Mouse (Mus musculus): ENCODE data around the gene Pdss2. TPM values are rescaled to one million over a fixed set of nuclear protein-coding genes. Genes with fewer than 3 reads are reported as not detected.

Gene Pdss2
- polyA plus RNA-seq, 1 experiment from 2014 or later: 17.6 TPM

GRCm38 (mm10) chr10:43234522-43234921 lies 13.2 kb downstream of the Pdss2 start:
- H3K27ac ChIP-seq (ENCODE audit: low read depth, low read length): no peak overlapping the region
- H3K4me2 ChIP-seq (replicated peaks; ENCODE audit: low read depth, low read length): no peak overlapping the region
- ATAC-seq (ENCODE audit: low FRiP score, low TSS enrichment): no peak
- no peaks in the 10 kb centered on the region for H3K27me3 ChIP-seq (ENCODE audit: control insufficient read depth, insufficient read depth, low read length)
- H3K4me1 ChIP-seq (ENCODE audit: control insufficient read depth, insufficient read depth, low read length): no peaks in the 10 kb centered on the region
- H3K36me3 ChIP-seq (ENCODE audit: control insufficient read depth, insufficient read depth, low read length): no peaks in the 10 kb centered on the region
- H3K9me3 ChIP-seq (ENCODE audit: control insufficient read depth, low read length): 0 out of 2 replicates have a peak, but pooled peaks cover 4% of the 10 kb centered on the region
- H3K9ac ChIP-seq (ENCODE audit: low read depth, low read length): no peak overlapping the region
- no peak overlapping the region for H3K4me3 ChIP-seq (ENCODE audit: low read length)
- WGBS: 72% methylated on average over 4 of the region's 4 CpGs

GRCm38 (mm10) chr10:43235011-43235410 lies 13.7 kb downstream of the Pdss2 start:
- 82% methylated on average over 3 of the region's 3 CpGs for WGBS
- H3K9me3 ChIP-seq (ENCODE audit: control insufficient read depth, low read length): 0 out of 2 replicates have a peak, but pooled peaks cover 6% of the 10 kb centered on the region
- H3K27ac ChIP-seq (ENCODE audit: low read depth, low read length): no peak overlapping the region
- H3K4me3 ChIP-seq (ENCODE audit: low read length): no peak overlapping the region
- no peak overlapping the region for H3K9ac ChIP-seq (ENCODE audit: low read depth, low read length)
- no peak for ATAC-seq (ENCODE audit: low FRiP score, low TSS enrichment)
- H3K4me1 ChIP-seq (ENCODE audit: control insufficient read depth, insufficient read depth, low read length): no peaks in the 10 kb centered on the region
- H3K36me3 ChIP-seq (ENCODE audit: control insufficient read depth, insufficient read depth, low read length): no peaks in the 10 kb centered on the region
- no peak overlapping the region for H3K4me2 ChIP-seq (replicated peaks; ENCODE audit: low read depth, low read length)
- H3K27me3 ChIP-seq (ENCODE audit: control insufficient read depth, insufficient read depth, low read length): no peaks in the 10 kb centered on the region

GRCm38 (mm10) chr10:43235758-43236669 lies 14.7 kb downstream of the Pdss2 start:
- H3K9me3 ChIP-seq (ENCODE audit: control insufficient read depth, low read length): 0 out of 2 replicates have a peak, but pooled peaks cover 6% of the 10 kb centered on the region
- no peaks in the 10 kb centered on the region for H3K4me1 ChIP-seq (ENCODE audit: control insufficient read depth, insufficient read depth, low read length)
- no peak for ATAC-seq (ENCODE audit: low FRiP score, low TSS enrichment)
- H3K9ac ChIP-seq (ENCODE audit: low read depth, low read length): no peak overlapping the region
- no peak overlapping the region for H3K4me2 ChIP-seq (replicated peaks; ENCODE audit: low read depth, low read length)
- WGBS: 87% methylated on average over 5 of the region's 5 CpGs
- no peaks in the 10 kb centered on the region for H3K27me3 ChIP-seq (ENCODE audit: control insufficient read depth, insufficient read depth, low read length)
- H3K4me3 ChIP-seq (ENCODE audit: low read length): no peak overlapping the region
- no peak overlapping the region for H3K27ac ChIP-seq (ENCODE audit: low read depth, low read length)
- no peaks in the 10 kb centered on the region for H3K36me3 ChIP-seq (ENCODE audit: control insufficient read depth, insufficient read depth, low read length)

- H3K4me2 ChIP-seq (replicated peaks; ENCODE audit: low read depth, low read length): no peak overlapping the region
- peaks cover 21% of the 10 kb centered on the region for H3K4me1 ChIP-seq (ENCODE audit: control insufficient read depth, insufficient read depth, low read length)
- 0 out of 2 replicates have a peak, but pooled peaks cover 6% of the 10 kb centered on the region for H3K9me3 ChIP-seq (ENCODE audit: control insufficient read depth, low read length)
- H3K27ac ChIP-seq (ENCODE audit: low read depth, low read length): no peak overlapping the region
- no peak for ATAC-seq (ENCODE audit: low FRiP score, low TSS enrichment)
- no peaks in the 10 kb centered on the region for H3K27me3 ChIP-seq (ENCODE audit: control insufficient read depth, insufficient read depth, low read length)
- no peak overlapping the region for H3K4me3 ChIP-seq (ENCODE audit: low read length)
- H3K36me3 ChIP-seq (ENCODE audit: control insufficient read depth, insufficient read depth, low read length): no peaks in the 10 kb centered on the region
- 86% methylated on average over 8 of the region's 8 CpGs for WGBS
- H3K9ac ChIP-seq (ENCODE audit: low read depth, low read length): no peak overlapping the region
These were observed 20.9 kb downstream of the Pdss2 start for GRCm38 (mm10) chr10:43242215-43242614.

- H3K36me3 ChIP-seq (ENCODE audit: control insufficient read depth, insufficient read depth, low read length): no peaks in the 10 kb centered on the region
- no peaks in the 10 kb centered on the region for H3K27me3 ChIP-seq (ENCODE audit: control insufficient read depth, insufficient read depth, low read length)
- H3K4me3 ChIP-seq (ENCODE audit: low read length): no peak overlapping the region
- H3K9me3 ChIP-seq (ENCODE audit: control insufficient read depth, low read length): 0 out of 2 replicates have a peak, but pooled peaks cover 4% of the 10 kb centered on the region
- no peak overlapping the region for H3K27ac ChIP-seq (ENCODE audit: low read depth, low read length)
- peaks cover 21% of the 10 kb centered on the region for H3K4me1 ChIP-seq (ENCODE audit: control insufficient read depth, insufficient read depth, low read length)
- no peak overlapping the region for H3K9ac ChIP-seq (ENCODE audit: low read depth, low read length)
- WGBS: 37% methylated on average over 3 of the region's 3 CpGs
- no peak overlapping the region for H3K4me2 ChIP-seq (replicated peaks; ENCODE audit: low read depth, low read length)
- ATAC-seq (ENCODE audit: low FRiP score, low TSS enrichment): no peak
These were observed 23.0 kb downstream of the Pdss2 start for GRCm38 (mm10) chr10:43244262-43244806.

GRCm38 (mm10) chr10:43245461-43246200 lies 24.3 kb downstream of the Pdss2 start:
- no peak for ATAC-seq (ENCODE audit: low FRiP score, low TSS enrichment)
- WGBS: 18% methylated on average over 17 of the region's 17 CpGs

GRCm38 (mm10) chr10:43247994-43248393 lies 26.7 kb downstream of the Pdss2 start:
- Histone ChIP-seq H3K9ac (ENCODE audit: low read depth, low read length) (no peak overlapping the region), H3K36me3 (ENCODE audit: control insufficient read depth, insufficient read depth, low read length) (no peaks in the 10 kb centered on the region), H3K27me3 (ENCODE audit: control insufficient read depth, insufficient read depth, low read length) (no peaks in the 10 kb centered on the region), H3K4me2 (replicated peaks; ENCODE audit: low read depth, low read length) (no peak overlapping the region), H3K9me3 (ENCODE audit: control insufficient read depth, low read length) (no peaks in the 10 kb centered on the region), H3K4me3 (ENCODE audit: low read length) (no peak overlapping the region), H3K4me1 (ENCODE audit: control insufficient read depth, insufficient read depth, low read length) (peaks cover 27% of the 10 kb centered on the region), H3K27ac (ENCODE audit: low read depth, low read length) (no peak overlapping the region)
- ATAC-seq (ENCODE audit: low FRiP score, low TSS enrichment): no peak
- WGBS: 56% methylated on average over 5 of the region's 5 CpGs

More at GRCm38 (mm10) chr10:43245461-43246200, 24.3 kb downstream of the Pdss2 start:
- Histone ChIP-seq H3K27ac (ENCODE audit: low read depth, low read length) (no peak overlapping the region), H3K27me3 (ENCODE audit: control insufficient read depth, insufficient read depth, low read length) (no peaks in the 10 kb centered on the region), H3K36me3 (ENCODE audit: control insufficient read depth, insufficient read depth, low read length) (no peaks in the 10 kb centered on the region), H3K9ac (ENCODE audit: low read depth, low read length) (no peak overlapping the region), H3K4me2 (replicated peaks; ENCODE audit: low read depth, low read length) (peak overlapping the region; percentile 24; the same call in 1 of the 2 replicates), H3K4me3 (ENCODE audit: low read length) (no peak overlapping the region), H3K9me3 (ENCODE audit: control insufficient read depth, low read length) (no peaks in the 10 kb centered on the region), H3K4me1 (ENCODE audit: control insufficient read depth, insufficient read depth, low read length) (peaks cover 21% of the 10 kb centered on the region)

- Histone ChIP-seq H3K36me3 (ENCODE audit: control insufficient read depth, insufficient read depth, low read length) (no peaks in the 10 kb centered on the region), H3K4me2 (replicated peaks; ENCODE audit: low read depth, low read length) (no peak overlapping the region), H3K27ac (ENCODE audit: low read depth, low read length) (no peak overlapping the region), H3K4me1 (ENCODE audit: control insufficient read depth, insufficient read depth, low read length) (peaks cover 6% of the 10 kb centered on the region; the same call in 1 of the 2 replicates), H3K9me3 (ENCODE audit: control insufficient read depth, low read length) (no peaks in the 10 kb centered on the region), H3K4me3 (ENCODE audit: low read length) (no peak overlapping the region), H3K9ac (ENCODE audit: low read depth, low read length) (no peak overlapping the region), H3K27me3 (ENCODE audit: control insufficient read depth, insufficient read depth, low read length) (no peaks in the 10 kb centered on the region)
- 42% methylated on average over 4 of the region's 4 CpGs for WGBS
- ATAC-seq (ENCODE audit: low FRiP score, low TSS enrichment): no peak
These were observed 31.0 kb downstream of the Pdss2 start for GRCm38 (mm10) chr10:43252324-43252723.
